Mouse (Mus musculus) heart, embryonic 11.5 days (tissue): Measurements from ENCODE around the gene Hoxd3. TPM values are rescaled to one million over a fixed set of nuclear protein-coding genes. Genes with fewer than 3 reads are reported as not detected.

Experiments
- ATAC-seq: fragments of 200-750 bp; cut with Nextera tagmentation; replicated peaks from 2 replicates; pipeline ENCODE4 v1.8.0; 2017; ENCODE audit warnings: moderate library complexity; ENCODE audit not compliant: insufficient number of reproducible peaks, low FRiP score, low TSS enrichment
- H3K27ac ChIP-seq: fragments of 300-500 bp; sonication (generic); 2 replicates; pipeline ENCODE4 v1.5.1; 2014; ENCODE audit warnings: mild to moderate bottlenecking, low read depth, low read length
- H3K27me3 ChIP-seq: fragments of 300-500 bp; sonication (generic); 2 replicates; pipeline ENCODE4 v1.6.1; 2014; ENCODE audit warnings: mild to moderate bottlenecking, low read length, mixed read lengths; ENCODE audit not compliant: control insufficient read depth, insufficient read depth
- H3K36me3 ChIP-seq: fragments of 300-500 bp; sonication (generic); 2 replicates; pipeline ENCODE4 v1.6.1; 2014; ENCODE audit warnings: mild to moderate bottlenecking, low read length, moderate library complexity, mixed read lengths; ENCODE audit not compliant: control insufficient read depth, insufficient read depth
- H3K4me1 ChIP-seq: fragments of 300-500 bp; sonication (generic); 2 replicates; pipeline ENCODE4 v1.6.1; 2014; ENCODE audit warnings: low read length; ENCODE audit not compliant: control insufficient read depth, insufficient read depth
- H3K4me2 ChIP-seq: fragments of 300-500 bp; sonication (generic); 2 replicates; pipeline ENCODE4 v1.6.1; 2014; ENCODE audit warnings: mild to moderate bottlenecking, moderate library complexity
- H3K4me3 ChIP-seq: fragments of 300-500 bp; sonication (generic); 2 replicates; pipeline ENCODE4 v1.5.1; 2014; ENCODE audit warnings: low read depth, low read length
- H3K9ac ChIP-seq: fragments of 300-500 bp; sonication (generic); 2 replicates; pipeline ENCODE4 v1.6.1; 2014; ENCODE audit warnings: mild to moderate bottlenecking, low read depth, low read length, moderate library complexity
- H3K9me3 ChIP-seq: fragments of 300-500 bp; sonication (generic); replicated peaks from 2 replicates; pipeline ENCODE4 v1.6.1; 2016; ENCODE audit warnings: low read length; ENCODE audit not compliant: control insufficient read depth
- WGBS: fragments of 180-500 bp; shearing (Covaris S2); extraction: QIAGEN DNeasy Blood & Tissue Kit; methylation state at CpG from one replicate; pipeline ENCODE4 v1.1.7; 2014; ENCODE audit not compliant: insufficient replicate concordance; 5-methylcytosine and 5-hydroxymethylcytosine counted together
- polyA plus RNA-seq: library from polyadenylated mRNA; unstranded; fragments of >200 nt; fragmentation: Nextera tagmentation; extraction: Ambion mirVana; gene quantifications from 2 replicates; pipeline ENCODE4 v1.2.1, GENCODE M21; 2014

Gene Hoxd3
- polyA plus RNA-seq, 1 experiment from 2014 or later: 3.1 TPM

GRCm38 (mm10) chr2:74689574-74690337 is 22.0 kb upstream of the Hoxd3 start:
- no peak overlapping the region for H3K27ac ChIP-seq
- under 1% methylated on average over 24 of the region's 24 CpGs for WGBS

GRCm38 (mm10) chr2:74690338-74690716 is 21.4 kb upstream of the Hoxd3 start:
- Histone ChIP-seq H3K4me1 (peaks cover 6% of the 10 kb centered on the region), H3K27ac (no peak overlapping the region), H3K4me2 (no peak overlapping the region), H3K27me3 (peaks cover 90% of the 10 kb centered on the region), H3K9me3 (no peaks in the 10 kb centered on the region), H3K4me3 (no peak overlapping the region), H3K9ac (no peak overlapping the region), H3K36me3 (no peaks in the 10 kb centered on the region)
- ATAC-seq: no peak
- 7% methylated on average over 8 of the region's 8 CpGs for WGBS

More at GRCm38 (mm10) chr2:74689574-74690337, 22.0 kb upstream of the Hoxd3 start:
- H3K9me3 ChIP-seq: no peaks in the 10 kb centered on the region
- no peak for ATAC-seq
- peaks cover 6% of the 10 kb centered on the region for H3K4me1 ChIP-seq
- H3K36me3 ChIP-seq: no peaks in the 10 kb centered on the region
- no peak overlapping the region for H3K4me2 ChIP-seq
- no peak overlapping the region for H3K4me3 ChIP-seq
- peaks cover 90% of the 10 kb centered on the region for H3K27me3 ChIP-seq
- no peak overlapping the region for H3K9ac ChIP-seq

GRCm38 (mm10) chr2:74691022-74691951 is 20.4 kb upstream of the Hoxd3 start, which contains the start of gene Hoxd10:
Gene Hoxd10 (plus strand): TSS chr2:74691924.
- Histone ChIP-seq H3K4me2 (peak within 1 kb of the TSS; percentile 39), H3K27me3 (peaks cover 95% of the 10 kb centered on the region), H3K4me3 (peak within 1 kb of the TSS; percentile 4; the same call in 1 of the 2 replicates), H3K9ac (no peak within 1 kb of the TSS), H3K4me1 (peaks cover 6% of the 10 kb centered on the region), H3K27ac (no peak within 1 kb of the TSS), H3K9me3 (no peaks in the 10 kb centered on the region), H3K36me3 (no peaks in the 10 kb centered on the region)
- ATAC-seq: peak; percentile 59; the same call in 1 of the 2 replicates
- 1% methylated on average over 56 of the region's 56 CpGs for WGBS

GRCm38 (mm10) chr2:74691995-74692807 is 19.5 kb upstream of the Hoxd3 start:
- 4% methylated on average over 35 of the region's 35 CpGs for WGBS
- H3K9ac ChIP-seq: no peak overlapping the region
- H3K4me3 ChIP-seq: no peak overlapping the region
- H3K27ac ChIP-seq: no peak overlapping the region
- no peak for ATAC-seq
- no peak overlapping the region for H3K4me2 ChIP-seq
- no peaks in the 10 kb centered on the region for H3K9me3 ChIP-seq
- peaks cover 95% of the 10 kb centered on the region for H3K27me3 ChIP-seq
- H3K4me1 ChIP-seq: peaks cover 6% of the 10 kb centered on the region
- no peaks in the 10 kb centered on the region for H3K36me3 ChIP-seq

- Histone ChIP-seq H3K9me3 (no peaks in the 10 kb centered on the region), H3K4me1 (peaks cover 7% of the 10 kb centered on the region), H3K9ac (no peak overlapping the region), H3K4me2 (no peak overlapping the region), H3K27ac (no peak overlapping the region), H3K27me3 (peaks cover 95% of the 10 kb centered on the region), H3K36me3 (no peaks in the 10 kb centered on the region), H3K4me3 (no peak overlapping the region)
- under 1% methylated on average over 20 of the region's 20 CpGs for WGBS
- ATAC-seq: no peak
Observed at GRCm38 (mm10) chr2:74692808-74693431, 18.8 kb upstream of the Hoxd3 start.

GRCm38 (mm10) chr2:74693432-74693827 is 18.3 kb upstream of the Hoxd3 start:
- H3K4me2 ChIP-seq: no peak overlapping the region
- no peaks in the 10 kb centered on the region for H3K36me3 ChIP-seq
- H3K9me3 ChIP-seq: no peaks in the 10 kb centered on the region
- no peak overlapping the region for H3K9ac ChIP-seq
- WGBS: 6% methylated on average over 4 of the region's 4 CpGs
- no peak for ATAC-seq
- H3K4me1 ChIP-seq: peaks cover 8% of the 10 kb centered on the region
- H3K27ac ChIP-seq: no peak overlapping the region
- H3K27me3 ChIP-seq: peaks cover 95% of the 10 kb centered on the region
- H3K4me3 ChIP-seq: no peak overlapping the region

- H3K36me3 ChIP-seq: no peaks in the 10 kb centered on the region
- no peak for ATAC-seq
- no peaks in the 10 kb centered on the region for H3K9me3 ChIP-seq
- peaks cover 95% of the 10 kb centered on the region for H3K27me3 ChIP-seq
- H3K4me2 ChIP-seq: no peak overlapping the region
- H3K9ac ChIP-seq: no peak overlapping the region
- no peak overlapping the region for H3K4me3 ChIP-seq
- no peak overlapping the region for H3K27ac ChIP-seq
- H3K4me1 ChIP-seq: peaks cover 8% of the 10 kb centered on the region
- WGBS: 3% methylated on average over 16 of the region's 16 CpGs
Observed at GRCm38 (mm10) chr2:74694066-74694465, 17.7 kb upstream of the Hoxd3 start.

- no peak overlapping the region for H3K27ac ChIP-seq
- no peak overlapping the region for H3K4me3 ChIP-seq
- WGBS: 4% methylated on average over 1 of the region's 1 CpGs
Observed at GRCm38 (mm10) chr2:74695383-74695782, 16.3 kb upstream of the Hoxd3 start.

More at GRCm38 (mm10) chr2:74695383-74695782, 16.3 kb upstream of the Hoxd3 start:
- Histone ChIP-seq H3K36me3 (no peaks in the 10 kb centered on the region), H3K27me3 (peaks cover 96% of the 10 kb centered on the region), H3K9me3 (no peaks in the 10 kb centered on the region), H3K4me2 (no peak overlapping the region), H3K4me1 (peaks cover 8% of the 10 kb centered on the region), H3K9ac (no peak overlapping the region)
- ATAC-seq: no peak
